Mouse (Mus musculus) forebrain, embryonic 14.5 days (tissue): ENCODE measurements around the gene Mslnl. TPM values are rescaled to one million over a fixed set of nuclear protein-coding genes. Genes with fewer than 3 reads are reported as not detected.
A peak's percentile ranks its signal among the peaks of the same experiment; 100 is the strongest.

Source experiments
- ATAC-seq: fragments of 200-750 bp; cut with Nextera tagmentation; 2 replicates; pipeline ENCODE4 v1.8.0; 2017; ENCODE audit warnings: mild to moderate bottlenecking, moderate library complexity
- DNase-seq: peaks from one replicate; pipeline ENCODE4 v3.0.0-alpha.2; 2015; ENCODE audit warnings: low spot score
- H3K27ac ChIP-seq: fragments of 300-500 bp; sonication (generic); 2 replicates; pipeline ENCODE4 v1.5.1; 2014; ENCODE audit warnings: low read depth, mild to moderate bottlenecking, control low read depth, low read length, moderate library complexity
- H3K27me3 ChIP-seq: fragments of 300-500 bp; sonication (generic); replicated peaks from 2 replicates; pipeline ENCODE4 v1.6.1; 2014; ENCODE audit warnings: low read length, control low read depth, mixed read lengths; ENCODE audit not compliant: control insufficient read depth, insufficient read depth
- H3K36me3 ChIP-seq: fragments of 300-500 bp; sonication (generic); 2 replicates; pipeline ENCODE4 v1.6.1; 2014; ENCODE audit warnings: low read length, control low read depth; ENCODE audit not compliant: control insufficient read depth, insufficient read depth
- H3K4me1 ChIP-seq: fragments of 300-500 bp; sonication (generic); 2 replicates; pipeline ENCODE4 v1.6.1; 2014; ENCODE audit warnings: antibody characterized with exemption, low read length, control low read depth; ENCODE audit not compliant: control insufficient read depth, insufficient read depth
- H3K4me2 ChIP-seq: fragments of 300-500 bp; sonication (generic); 2 replicates; pipeline ENCODE4 v1.6.1; 2014; ENCODE audit warnings: mild to moderate bottlenecking, control low read depth, low read length
- H3K4me3 ChIP-seq: fragments of 300-500 bp; sonication (generic); 2 replicates; pipeline ENCODE4 v1.5.1; 2014; ENCODE audit warnings: low read depth, low read length, control low read depth
- H3K9ac ChIP-seq: fragments of 300-500 bp; sonication (generic); 2 replicates; pipeline ENCODE4 v1.6.1; 2014; ENCODE audit warnings: mild to moderate bottlenecking, low read length, control low read depth, moderate library complexity
- H3K9me3 ChIP-seq: fragments of 300-500 bp; sonication (generic); replicated peaks from 2 replicates; pipeline ENCODE4 v1.6.1; 2016; ENCODE audit warnings: low read length, control low read depth, mixed read lengths; ENCODE audit not compliant: control insufficient read depth
- WGBS: fragments of 180-500 bp; shearing (Covaris S2); extraction: QIAGEN DNeasy Blood & Tissue Kit; methylation state at CpG from one replicate; pipeline ENCODE4 v1.1.7; 2014; 5-methylcytosine and 5-hydroxymethylcytosine counted together
- polyA plus RNA-seq: library from polyadenylated mRNA; unstranded; fragments of >200 nt; fragmentation: Nextera tagmentation; extraction: Ambion mirVana; gene quantifications from 2 replicates; pipeline ENCODE4 v1.2.1, GENCODE M21; 2014

Mslnl gene
- polyA plus RNA-seq, 1 experiment from 2014 or later = not detected

DNA sequence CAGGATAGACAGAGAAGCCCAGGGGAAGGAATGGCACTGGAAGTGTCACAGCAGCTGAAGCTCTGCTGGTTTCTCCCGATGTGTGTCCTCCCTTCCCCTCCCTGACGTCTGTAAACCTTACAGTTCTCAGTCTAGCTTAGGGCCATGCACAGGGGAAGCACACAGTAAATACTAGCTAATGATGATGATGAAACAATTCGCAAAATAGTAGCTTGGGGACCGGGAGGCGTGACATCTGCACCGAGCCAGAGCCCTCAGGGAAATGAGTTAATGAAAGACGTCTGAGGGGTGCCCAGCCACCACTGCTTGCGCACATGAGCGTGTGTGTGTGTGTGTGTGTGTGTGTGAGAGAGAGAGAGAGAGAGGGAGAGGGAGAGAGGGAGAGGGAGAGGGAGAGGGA is 33.5 kb downstream of the Mslnl start:
- Histone ChIP-seq H3K36me3 (no peaks in the 10 kb centered on the region), H3K27me3 (no peaks in the 10 kb centered on the region), H3K4me3 (no peak overlapping the region), H3K9ac (no peak overlapping the region), H3K4me1 (peaks cover 3% of the 10 kb centered on the region), H3K27ac (no peak overlapping the region), H3K4me2 (no peak overlapping the region), H3K9me3 (no peaks in the 10 kb centered on the region)
- WGBS = 56% methylated on average over 9 of the region's 9 CpGs
- ATAC-seq (no peak), DNase-seq (no peak)

DNA sequence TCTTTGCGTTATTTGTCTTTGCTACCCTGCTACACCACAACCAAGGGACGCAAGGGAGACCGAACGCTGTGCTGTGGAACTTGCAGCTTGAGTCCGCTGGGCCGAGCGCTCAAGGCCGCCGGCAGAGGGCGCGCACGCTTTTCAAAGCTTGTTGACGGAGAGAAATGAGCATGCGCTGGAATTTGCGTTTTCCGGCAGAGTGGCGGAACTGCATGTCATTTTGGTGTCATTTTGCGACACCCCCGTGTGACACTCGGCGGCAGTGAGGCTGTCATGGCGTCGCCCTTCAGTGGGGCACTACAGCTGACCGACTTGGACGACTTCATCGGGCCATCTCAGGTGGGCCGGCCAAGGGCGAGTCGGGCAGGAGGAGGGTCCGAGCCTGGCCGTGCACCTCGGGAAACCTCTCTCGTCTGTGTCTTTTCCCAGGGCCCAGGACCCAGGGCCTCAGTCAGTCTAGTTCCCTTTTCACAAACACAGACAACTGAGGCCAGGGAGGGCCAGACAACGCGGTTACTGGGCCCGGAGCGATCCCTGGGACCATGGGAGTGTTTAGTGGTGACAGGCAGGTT is 37.8 kb downstream of the Mslnl start, which contains the start of gene Narfl:
Gene Narfl (plus strand): TSS at position 228 of the 572 bp plus-strand sequence.
- no peak within 1 kb of the TSS for H3K27ac ChIP-seq

DNA sequence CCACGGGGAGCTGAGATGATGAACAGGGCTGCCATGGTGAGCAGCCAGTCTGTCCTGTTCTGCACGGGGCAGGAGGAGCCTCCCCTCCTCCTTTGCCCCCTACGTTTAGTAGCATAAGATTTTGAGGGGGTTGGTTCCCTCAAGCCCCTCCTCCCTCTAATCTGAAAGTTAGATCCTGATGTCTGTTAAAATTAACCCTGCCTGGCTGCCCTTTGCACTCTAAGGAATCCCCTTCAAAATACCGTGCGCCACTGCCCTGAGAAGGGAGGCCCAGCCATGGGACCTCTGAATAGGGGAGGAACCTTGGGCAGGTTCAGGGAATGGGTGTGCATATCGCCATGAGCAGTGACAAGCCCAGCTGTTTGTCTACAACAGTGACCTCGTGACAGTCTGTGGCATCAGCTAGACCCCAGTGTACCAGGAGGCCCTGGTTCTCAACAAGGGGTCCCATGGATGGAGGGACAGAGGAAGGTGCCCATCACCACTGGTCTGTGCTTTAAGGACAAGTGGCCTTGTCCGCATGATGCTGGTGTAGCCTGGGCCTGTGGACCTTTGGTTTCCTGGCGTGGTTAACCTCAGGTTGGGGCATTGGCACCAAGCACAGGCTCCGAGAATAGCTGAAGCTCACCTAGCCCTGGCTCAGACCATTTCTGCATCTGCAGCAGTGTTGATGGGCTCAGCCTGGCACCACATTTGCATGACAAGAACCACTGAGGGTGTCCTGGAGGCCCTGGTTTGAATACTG is 39.6 kb downstream of the Mslnl start:
- Histone ChIP-seq H3K9ac (no peak overlapping the region), H3K36me3 (peaks cover 15% of the 10 kb centered on the region), H3K4me2 (no peak overlapping the region), H3K27me3 (no peaks in the 10 kb centered on the region), H3K4me1 (peaks cover 6% of the 10 kb centered on the region), H3K9me3 (no peaks in the 10 kb centered on the region), H3K4me3 (no peak overlapping the region), H3K27ac (no peak overlapping the region)
- DNase-seq (no peak), ATAC-seq (no peak)
- 78% methylated on average over 10 of the region's 10 CpGs for WGBS

More for the DNA sequence above, 37.8 kb downstream of the Mslnl start, which contains the start of gene Narfl:
- DNase-seq = peak; percentile 99
- Histone ChIP-seq H3K36me3 (peaks cover 7% of the 10 kb centered on the region; the same call in 1 of the 2 replicates), H3K27me3 (no peaks in the 10 kb centered on the region), H3K4me2 (peak within 1 kb of the TSS; percentile 77), H3K4me1 (peaks cover 6% of the 10 kb centered on the region), H3K9ac (peak within 1 kb of the TSS; percentile 79), H3K4me3 (peak within 1 kb of the TSS; percentile 66), H3K9me3 (no peaks in the 10 kb centered on the region)
- WGBS = 0% methylated on average over 37 of the region's 37 CpGs
- peak; percentile 91 for ATAC-seq

DNA sequence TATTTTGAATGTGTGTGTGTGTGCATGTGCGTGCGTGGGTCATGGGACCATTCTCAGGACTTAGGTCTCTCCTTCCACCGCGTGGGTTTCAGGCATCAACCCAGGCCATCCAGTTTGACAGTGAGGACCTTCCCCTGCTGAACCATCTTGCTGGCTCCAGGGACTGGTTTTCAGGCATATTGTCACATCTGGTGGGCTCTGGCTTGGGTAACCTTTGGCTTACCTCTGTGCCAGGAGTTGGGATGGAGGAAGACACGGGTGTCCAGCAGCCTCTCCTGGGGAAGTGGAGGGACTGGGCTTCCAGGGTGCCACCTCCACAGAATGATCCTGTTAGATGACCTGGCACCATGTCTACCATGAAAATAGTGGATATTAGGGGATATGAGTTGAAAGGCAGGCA is 42.1 kb downstream of the Mslnl start:
- Histone ChIP-seq H3K4me2 (no peak overlapping the region), H3K36me3 (peaks cover 40% of the 10 kb centered on the region), H3K4me1 (peaks cover 6% of the 10 kb centered on the region), H3K27me3 (no peaks in the 10 kb centered on the region), H3K27ac (no peak overlapping the region), H3K9me3 (no peaks in the 10 kb centered on the region), H3K9ac (no peak overlapping the region), H3K4me3 (no peak overlapping the region)
- ATAC-seq (no peak), DNase-seq (no peak)
- 93% methylated on average over 5 of the region's 5 CpGs for WGBS

DNA sequence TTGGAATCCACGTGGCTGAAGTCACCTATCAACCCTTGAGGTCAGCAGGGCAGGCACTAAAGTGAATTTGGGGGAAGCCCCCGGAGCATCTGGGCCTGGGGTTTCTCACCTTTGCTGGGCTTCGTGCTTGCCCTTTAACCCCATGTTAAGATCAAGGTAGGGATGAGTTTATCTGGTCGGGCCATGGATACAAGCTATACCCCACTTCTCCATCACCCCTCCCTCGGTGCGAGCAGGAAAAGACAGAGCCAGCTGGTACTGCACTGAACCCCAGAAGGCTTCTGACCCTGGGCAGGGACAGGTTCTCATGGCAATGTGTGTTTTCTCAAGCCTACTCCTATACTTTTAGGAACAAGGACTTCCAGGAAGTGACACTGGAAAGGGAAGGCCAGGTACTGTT is 45.5 kb downstream of the Mslnl start:
- Histone ChIP-seq H3K4me2 (no peak overlapping the region), H3K9me3 (no peaks in the 10 kb centered on the region), H3K4me1 (peaks cover 11% of the 10 kb centered on the region), H3K27me3 (no peaks in the 10 kb centered on the region), H3K27ac (no peak overlapping the region), H3K4me3 (no peak overlapping the region), H3K9ac (no peak overlapping the region), H3K36me3 (peaks cover 53% of the 10 kb centered on the region)
- ATAC-seq = no peak
- WGBS = 82% methylated on average over 6 of the region's 6 CpGs
- DNase-seq = no peak

GRCm38 (mm10) chr17:25783086-25783485 is 47.2 kb downstream of the Mslnl start:
- H3K9ac ChIP-seq = no peak overlapping the region
- H3K36me3 ChIP-seq = peaks cover 56% of the 10 kb centered on the region
- H3K4me2 ChIP-seq = no peak overlapping the region
- H3K27ac ChIP-seq = no peak overlapping the region
- H3K4me1 ChIP-seq = peaks cover 11% of the 10 kb centered on the region
- no peak overlapping the region for H3K4me3 ChIP-seq
- no peaks in the 10 kb centered on the region for H3K27me3 ChIP-seq
- DNase-seq = no peak
- no peaks in the 10 kb centered on the region for H3K9me3 ChIP-seq
- WGBS = 71% methylated on average over 7 of the region's 7 CpGs
- no peak for ATAC-seq

- Histone ChIP-seq H3K36me3 (peaks cover 61% of the 10 kb centered on the region), H3K9ac (peak overlapping the region; percentile 86), H3K9me3 (no peaks in the 10 kb centered on the region), H3K4me2 (peak overlapping the region; percentile 87), H3K4me1 (peaks cover 11% of the 10 kb centered on the region), H3K4me3 (peak overlapping the region; percentile 64), H3K27me3 (no peaks in the 10 kb centered on the region), H3K27ac (no peak overlapping the region)
- WGBS = 83% methylated on average over 15 of the region's 15 CpGs
- no peak for DNase-seq
- no peak for ATAC-seq
These were observed 48.2 kb downstream of the Mslnl start for GRCm38 (mm10) chr17:25783861-25784574.

DNA sequence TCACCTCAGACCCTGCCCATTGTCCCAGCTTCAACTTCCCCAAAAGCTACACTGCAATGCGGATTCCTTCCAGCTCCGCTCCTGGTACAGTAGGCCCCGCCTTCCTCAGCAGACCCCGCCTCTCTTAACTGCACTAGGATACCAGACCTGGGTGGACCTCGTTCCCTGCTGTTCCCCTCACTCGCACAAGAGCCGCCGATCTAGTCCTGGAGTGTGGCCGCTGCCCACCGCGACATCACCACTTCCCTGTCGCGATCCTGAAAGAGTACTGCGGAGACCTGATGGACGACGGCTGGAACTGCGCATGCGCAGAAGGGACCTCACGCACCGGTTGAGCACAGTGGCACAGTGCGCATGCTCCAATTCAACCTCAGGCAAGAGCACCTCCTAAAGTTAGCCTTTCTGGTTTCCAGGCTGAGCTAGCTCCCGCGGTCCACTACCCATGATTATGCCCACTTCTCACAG is 49.5 kb downstream of the Mslnl start, which contains the start of gene Haghl:
Gene Haghl (minus strand): TSS at position 393 of the 465 bp plus-strand sequence.
- peaks cover 64% of the 10 kb centered on the region for H3K36me3 ChIP-seq
- peak within 1 kb of the TSS; percentile 87 for H3K4me2 ChIP-seq
- peak within 1 kb of the TSS; percentile 86 for H3K9ac ChIP-seq
- WGBS = under 1% methylated on average over 23 of the region's 23 CpGs
- DNase-seq = peak; percentile 98
- peak within 1 kb of the TSS; percentile 64 for H3K4me3 ChIP-seq
- peak; percentile 88 for ATAC-seq
- no peaks in the 10 kb centered on the region for H3K27me3 ChIP-seq
- no peaks in the 10 kb centered on the region for H3K9me3 ChIP-seq
- H3K4me1 ChIP-seq = peaks cover 11% of the 10 kb centered on the region
- peak within 1 kb of the TSS; percentile 81 for H3K27ac ChIP-seq
